ENCODE assay signal across 8 mouse cellular contexts in the genomic region with DNA sequence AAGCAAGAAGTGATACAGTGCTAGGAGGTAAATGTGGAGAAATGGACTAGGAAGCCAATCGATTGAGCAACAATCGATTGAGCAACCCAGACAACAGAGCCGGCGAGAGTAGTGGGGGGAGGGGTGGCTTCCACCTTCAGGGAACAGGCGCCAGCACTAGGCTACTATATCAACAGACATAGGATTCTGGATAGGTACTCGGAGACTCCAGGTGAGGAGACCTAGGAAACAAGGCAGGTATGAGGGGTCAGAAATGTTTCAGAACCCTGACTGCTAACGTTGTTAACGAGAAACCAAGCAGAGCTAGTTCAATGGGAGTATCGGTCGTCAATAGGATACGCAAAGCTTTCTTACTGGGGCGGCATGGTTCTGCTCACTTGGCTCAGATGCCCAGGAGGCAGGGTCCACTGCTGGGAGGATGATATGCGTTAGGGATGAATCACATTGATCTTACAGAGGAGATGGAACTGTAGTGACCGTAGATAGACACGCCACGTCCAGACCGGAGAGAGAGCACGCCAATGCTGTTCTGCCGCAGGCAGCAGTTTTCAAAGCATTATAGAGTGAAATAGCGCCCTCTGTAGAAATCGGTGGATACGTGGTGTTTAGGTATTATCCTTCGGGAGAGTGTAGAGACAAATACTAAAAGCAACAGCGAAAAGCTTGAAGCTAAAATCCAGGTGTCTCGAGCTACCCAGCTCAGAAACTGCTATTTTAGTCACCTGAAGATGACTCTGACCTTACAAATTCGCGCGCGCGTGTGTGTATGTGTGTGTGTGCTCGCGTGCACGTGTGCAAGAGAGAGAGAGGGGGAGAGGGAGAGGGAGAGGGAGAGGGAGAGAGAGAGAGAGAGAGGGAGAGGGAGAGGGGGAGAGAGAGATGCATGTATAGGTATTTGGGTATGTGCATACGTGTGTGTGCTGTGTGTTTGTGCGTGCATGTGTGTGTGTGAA. TPM values are rescaled to one million over a fixed set of nuclear protein-coding genes. Genes with fewer than 3 reads are reported as not detected.
DNase-seq lines count a peak whose midpoint lies in the region; ATAC-seq and TF ChIP-seq lines count a peak whose summit lies in the region.

No protein-coding gene starts in this region.

- H3K9ac ChIP-seq in heart, embryonic 14.5 days (ENCODE audit: low read length): peak overlapping the region; percentile 66
- H3K9ac ChIP-seq in liver, embryonic 12.5 days: peak overlapping the region; percentile 57
- H3K9ac ChIP-seq in stomach, embryonic 15.5 days: peak overlapping the region; percentile 48

- peak overlapping the region; percentile 91 for H3K27ac ChIP-seq in forebrain, embryonic 10.5 days
- H3K27ac ChIP-seq in heart, embryonic 14.5 days (replicated peaks in 1 of 2; ENCODE audit: control insufficient read depth in 1 of 2, insufficient read depth in 1 of 2, low read depth in 2 of 2, low read length in 2 of 2): no peak overlapping the region
- H3K27ac ChIP-seq in liver, embryonic 12.5 days: peak overlapping the region; percentile 12; the same call in 1 of the 2 replicates
- H3K27ac ChIP-seq in stomach, embryonic 15.5 days: peak overlapping the region; percentile 61; the same call in 1 of the 2 replicates

- DNase-seq in c-Kit-positive CD71-positive TER-119-negative erythroid progenitor cells, embryonic 14.5 days (ENCODE audit: low read depth): peak; percentile 87
- peak; percentile 75 for DNase-seq in forebrain, embryonic 10.5 days (ENCODE audit: extremely low spot score, low spot score)
- peak; percentile 84 for DNase-seq in kidney, postnatal 10 days
- DNase-seq in natural killer cell, adult 2 months (ENCODE audit: low spot score in 2 of 2): peak; percentile 58 to 69

- no peaks in the 10 kb centered on the region for H3K27me3 ChIP-seq in E14TG2a.4 (ENCODE audit: insufficient read depth, low read length)
- H3K27me3 ChIP-seq in forebrain, embryonic 10.5 days (ENCODE audit: poor library complexity, severe bottlenecking): no peaks in the 10 kb centered on the region
- H3K27me3 ChIP-seq in heart, embryonic 14.5 days (ENCODE audit: control insufficient read depth, insufficient read depth, low read length): no peaks in the 10 kb centered on the region
- no peaks in the 10 kb centered on the region for H3K27me3 ChIP-seq in liver, embryonic 12.5 days (replicated peaks)
- H3K27me3 ChIP-seq in stomach, embryonic 15.5 days (replicated peaks): no peaks in the 10 kb centered on the region

- H3K4me1 ChIP-seq in E14TG2a.4 (replicated peaks; ENCODE audit: low read depth, low read length): peaks cover 24% of the 10 kb centered on the region
- peaks cover 13% of the 10 kb centered on the region for H3K4me1 ChIP-seq in forebrain, embryonic 10.5 days
- no peaks in the 10 kb centered on the region; a peak in 1 of 4 replicates for H3K4me1 ChIP-seq in heart, embryonic 14.5 days (ENCODE audit: control insufficient read depth in 2 of 2, insufficient read depth in 2 of 2, low read length in 2 of 2)
- H3K4me1 ChIP-seq in liver, embryonic 12.5 days: peaks cover 14% of the 10 kb centered on the region
- H3K4me1 ChIP-seq in stomach, embryonic 15.5 days: no peaks in the 10 kb centered on the region

- peak; percentile 67 for TF ChIP-seq CTCF in E14TG2a.4 (conservative IDR thresholded peaks at IDR 0.05; ENCODE audit: low read length)

- H3K4me2 ChIP-seq in heart, embryonic 14.5 days (ENCODE audit: low read length): peak overlapping the region; percentile 84
- H3K4me2 ChIP-seq in liver, embryonic 12.5 days: peak overlapping the region; percentile 66
- H3K4me2 ChIP-seq in stomach, embryonic 15.5 days: peak overlapping the region; percentile 73

- no peaks in the 10 kb centered on the region for H3K9me3 ChIP-seq in E14TG2a.4 (ENCODE audit: low read length)
- 0 out of 2 replicates have a peak, but pooled peaks cover 3% of the 10 kb centered on the region for H3K9me3 ChIP-seq in forebrain, embryonic 10.5 days
- no peaks in the 10 kb centered on the region for H3K9me3 ChIP-seq in heart, embryonic 14.5 days (ENCODE audit: control insufficient read depth, low read length)
- no peaks in the 10 kb centered on the region for H3K9me3 ChIP-seq in liver, embryonic 12.5 days (replicated peaks)
- H3K9me3 ChIP-seq in stomach, embryonic 15.5 days: no peaks in the 10 kb centered on the region

- peak; percentile 81 for ATAC-seq in heart, embryonic 14.5 days (ENCODE audit: insufficient number of reproducible peaks, insufficient read depth, low FRiP score, low read depth)
- ATAC-seq in liver, embryonic 12.5 days: peak; percentile 85
- ATAC-seq in stomach, embryonic 15.5 days (ENCODE audit: insufficient read depth, low FRiP score, low read depth): peak; percentile 86

- H3K36me3 ChIP-seq in E14TG2a.4 (ENCODE audit: insufficient read depth, low read length): no peaks in the 10 kb centered on the region
- H3K36me3 ChIP-seq in forebrain, embryonic 10.5 days (replicated peaks): peaks cover 7% of the 10 kb centered on the region
- no peaks in the 10 kb centered on the region for H3K36me3 ChIP-seq in heart, embryonic 14.5 days (ENCODE audit: control insufficient read depth, insufficient read depth, low read length)
- no peaks in the 10 kb centered on the region for H3K36me3 ChIP-seq in liver, embryonic 12.5 days
- no peaks in the 10 kb centered on the region for H3K36me3 ChIP-seq in stomach, embryonic 15.5 days

- WGBS in forebrain, embryonic 10.5 days: 4% methylated on average over 35 of the region's 35 CpGs
- 3% methylated on average over 35 of the region's 35 CpGs for WGBS in heart, embryonic 14.5 days
- 4% methylated on average over 35 of the region's 35 CpGs for WGBS in liver, embryonic 12.5 days (ENCODE audit: insufficient replicate concordance)
- WGBS in stomach, embryonic 15.5 days: 4% methylated on average over 35 of the region's 35 CpGs

- peak overlapping the region; percentile 87 for H3K4me3 ChIP-seq in E14TG2a.4 (replicated peaks; ENCODE audit: low read length)
- peak overlapping the region; percentile 82 for H3K4me3 ChIP-seq in forebrain, embryonic 10.5 days
- peak overlapping the region; percentile 56 to 73 for H3K4me3 ChIP-seq in heart, embryonic 14.5 days (ENCODE audit: control insufficient read depth in 1 of 2, insufficient read depth in 1 of 2, low read depth in 1 of 2, low read length in 2 of 2)
- H3K4me3 ChIP-seq in liver, embryonic 12.5 days: peak overlapping the region; percentile 62
- H3K4me3 ChIP-seq in stomach, embryonic 15.5 days (replicated peaks): peak overlapping the region; percentile 64

RNA-seq across cellular contexts. Expression of a gene that starts 24.0 kb away (rescaled TPM):
- polyA plus RNA-seq in forebrain, embryonic 10.5 days (2016; fragmentation: Nextera tagmentation; extraction: Ambion mirVana): 0.71 and 1.2 TPM in 2 replicates
- not detected in 2 replicates for polyA plus RNA-seq in heart, embryonic 14.5 days (2014; fragmentation: Nextera tagmentation; extraction: Ambion mirVana)
- polyA plus RNA-seq in liver, embryonic 12.5 days (2016; fragmentation: Nextera tagmentation; extraction: Ambion mirVana): 0.10 and 0.32 TPM in 2 replicates
- polyA plus RNA-seq in stomach, embryonic 15.5 days (2015; fragmentation: Nextera tagmentation; extraction: Ambion mirVana): 0.17 and 0.26 TPM in 2 replicates

Comparison
In these comparisons a context has a peak if more than half of its experiments do, and no peak if none do; other contexts are left out.
1. H3K27ac ChIP-seq: peak in forebrain, embryonic 10.5 days (single experiment), liver, embryonic 12.5 days (single experiment) and stomach, embryonic 15.5 days (single experiment); none in heart, embryonic 14.5 days (0 of 2).
2. Peak in every context shown above with its lines, with median percentiles within 50 percentile points of each other: H3K4me3 ChIP-seq, DNase-seq, ATAC-seq, H3K4me2 ChIP-seq and H3K9ac ChIP-seq.